Mouse (Mus musculus): ENCODE measurements around the gene Mef2b. TPM values are rescaled to one million over a fixed set of nuclear protein-coding genes. Genes with fewer than 3 reads are reported as not detected.

Mef2b gene
- polyA plus RNA-seq, 1 experiment = 0.85 TPM

DNA sequence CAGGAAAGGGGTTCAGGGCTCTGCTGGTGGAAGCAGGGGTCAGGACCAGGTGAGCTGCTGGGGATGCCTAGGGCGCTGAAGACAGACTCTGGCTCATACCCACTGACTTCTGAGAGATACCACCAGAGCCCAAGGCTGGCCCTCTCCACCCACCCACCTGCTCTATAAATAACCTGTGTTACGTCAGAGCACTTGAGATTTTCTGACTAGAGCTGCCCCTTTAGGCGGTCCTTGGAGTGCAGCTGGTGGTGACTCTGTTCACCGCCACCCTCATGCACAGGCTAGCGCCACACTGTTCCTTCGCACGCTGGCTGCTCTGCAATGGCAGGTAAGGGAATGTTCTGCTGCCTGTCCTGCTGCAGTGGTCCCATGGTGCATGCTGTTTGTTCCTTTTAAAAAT, 34.6 kb downstream of the Mef2b start:
- no peak overlapping the region for H3K4me3 ChIP-seq

DNA sequence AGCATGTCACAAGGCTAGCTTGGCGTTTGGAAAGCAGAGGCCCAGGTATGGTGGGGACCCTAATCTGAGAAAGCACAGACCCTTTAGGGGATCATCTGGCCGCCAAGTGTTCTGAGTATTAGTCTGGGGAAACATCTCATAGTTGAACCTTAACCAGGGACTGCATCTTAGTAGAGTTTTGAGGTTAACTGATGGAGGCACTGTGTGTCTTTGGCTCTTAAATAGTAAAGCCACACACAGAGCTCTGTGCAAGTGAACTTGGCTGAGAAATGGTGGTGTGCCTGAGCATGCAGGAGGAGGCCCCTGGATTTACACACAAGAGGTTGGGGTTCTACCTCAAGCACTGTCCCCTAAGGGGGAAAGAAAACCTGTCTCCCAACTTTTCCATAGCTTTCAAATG, 38.7 kb downstream of the Mef2b start:
- no peaks in the 10 kb centered on the region for H3K27me3 ChIP-seq (ENCODE audit: control insufficient read depth, insufficient read depth, insufficient read length)
- TF ChIP-seq CEBPB (IDR thresholded peaks at IDR 0.05; ENCODE audit: insufficient read depth, poor library complexity, severe bottlenecking) (no peak), MYOD1 (IDR thresholded peaks at IDR 0.05; ENCODE audit: control insufficient read depth in 1 of 3, insufficient read length in 2 of 3, low read depth in 2 of 3) (no peak), E2F4 (IDR thresholded peaks at IDR 0.05; ENCODE audit: insufficient read depth) (no peak), POLR2A (IDR thresholded peaks at IDR 0.05; ENCODE audit: insufficient read length, low read depth) (no peak), TCF12 (IDR thresholded peaks at IDR 0.05; ENCODE audit: insufficient read depth, poor library complexity, severe bottlenecking) (no peak), USF1 (IDR thresholded peaks at IDR 0.05; ENCODE audit: low read depth) (no peak), MYOG (IDR thresholded peaks at IDR 0.05; ENCODE audit: control insufficient read depth in 1 of 3, insufficient read depth in 1 of 3, insufficient read length in 2 of 3, low read depth in 2 of 3) (no peak), TCF3 (IDR thresholded peaks at IDR 0.05; ENCODE audit: insufficient read length, low read depth) (no peak), POLR2AphosphoS2 (IDR thresholded peaks at IDR 0.05; ENCODE audit: insufficient read length, low read depth) (no peak), SRF (IDR thresholded peaks at IDR 0.05; ENCODE audit: control insufficient read depth, insufficient read length, low read depth) (no peak)
- H3ac ChIP-seq (ENCODE audit: control insufficient read depth, insufficient read length) = no peak overlapping the region
- H3K4me2 ChIP-seq (ENCODE audit: low read depth) = no peak overlapping the region
- peaks cover 7% of the 10 kb centered on the region for H3K79me2 ChIP-seq (ENCODE audit: control insufficient read depth, insufficient read depth)
- H3K36me3 ChIP-seq (ENCODE audit: control insufficient read depth, insufficient read depth) = peaks cover 5% of the 10 kb centered on the region
- H3K4me3 ChIP-seq = no peak overlapping the region

More for the DNA sequence above, 34.6 kb downstream of the Mef2b start:
- peak overlapping the region; percentile 9 for H3K4me2 ChIP-seq (ENCODE audit: low read depth)
- TF ChIP-seq CEBPB (IDR thresholded peaks at IDR 0.05; ENCODE audit: insufficient read depth, poor library complexity, severe bottlenecking) = no peak
- no peak for TF ChIP-seq TCF12 (IDR thresholded peaks at IDR 0.05; ENCODE audit: insufficient read depth, poor library complexity, severe bottlenecking)
- no peak for TF ChIP-seq REST (IDR thresholded peaks at IDR 0.05; ENCODE audit: insufficient read depth, insufficient read length)
- TF ChIP-seq MYOD1 (IDR thresholded peaks at IDR 0.05; ENCODE audit: control insufficient read depth in 1 of 3, insufficient read length in 2 of 3, low read depth in 2 of 3) = peak in 1 of 3 experiments; percentile 32
- H3K27me3 ChIP-seq (ENCODE audit: control insufficient read depth, insufficient read depth, insufficient read length) = no peaks in the 10 kb centered on the region
- H3K79me2 ChIP-seq (ENCODE audit: control insufficient read depth, insufficient read depth) = peaks cover 16% of the 10 kb centered on the region
- H3ac ChIP-seq (ENCODE audit: control insufficient read depth, insufficient read length) = no peak overlapping the region
- H3K36me3 ChIP-seq (ENCODE audit: control insufficient read depth, insufficient read depth) = no peaks in the 10 kb centered on the region

DNA sequence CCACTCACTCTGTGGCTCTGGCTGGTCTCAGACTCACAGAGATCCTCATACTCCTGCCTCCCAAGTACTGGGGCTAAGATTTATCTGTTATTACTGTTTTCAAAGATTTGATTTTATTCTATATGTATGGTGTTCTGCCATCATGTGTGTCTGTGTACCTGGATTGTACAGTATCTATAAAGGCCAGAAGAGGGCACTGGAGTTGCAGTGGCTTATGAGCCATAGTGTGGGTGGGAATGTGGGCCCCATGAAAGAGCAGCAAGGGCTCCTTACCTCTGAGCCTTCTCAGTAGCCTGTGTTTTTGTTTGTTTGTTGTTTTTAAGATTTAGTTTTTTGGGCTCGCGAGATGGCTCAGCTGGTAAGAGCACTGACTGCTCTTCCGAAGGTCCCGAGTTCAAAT, 39.6 kb downstream of the Mef2b start:
- Histone ChIP-seq H3K27me3 (ENCODE audit: control insufficient read depth, insufficient read depth, insufficient read length) (no peaks in the 10 kb centered on the region), H3ac (ENCODE audit: control insufficient read depth, insufficient read length) (no peak overlapping the region), H3K79me2 (ENCODE audit: control insufficient read depth, insufficient read depth) (no peaks in the 10 kb centered on the region), H3K4me3 (no peak overlapping the region), H3K36me3 (ENCODE audit: control insufficient read depth, insufficient read depth) (peaks cover 5% of the 10 kb centered on the region), H3K4me2 (ENCODE audit: low read depth) (no peak overlapping the region)
- no peak for TF ChIP-seq MAX (IDR thresholded peaks at IDR 0.05; ENCODE audit: low read depth)
- TF ChIP-seq USF1 (IDR thresholded peaks at IDR 0.05; ENCODE audit: low read depth) = no peak
- no peak for TF ChIP-seq MYOG (IDR thresholded peaks at IDR 0.05; ENCODE audit: control insufficient read depth in 1 of 3, insufficient read depth in 1 of 3, insufficient read length in 2 of 3, low read depth in 2 of 3)
- TF ChIP-seq TCF3 (IDR thresholded peaks at IDR 0.05; ENCODE audit: insufficient read length, low read depth) = no peak
- TF ChIP-seq SRF (IDR thresholded peaks at IDR 0.05; ENCODE audit: control insufficient read depth, insufficient read length, low read depth) = no peak
- no peak for TF ChIP-seq MYOD1 (IDR thresholded peaks at IDR 0.05; ENCODE audit: control insufficient read depth in 1 of 3, insufficient read length in 2 of 3, low read depth in 2 of 3)
- no peak for TF ChIP-seq CEBPB (IDR thresholded peaks at IDR 0.05; ENCODE audit: insufficient read depth, poor library complexity, severe bottlenecking)
- TF ChIP-seq POLR2AphosphoS2 (IDR thresholded peaks at IDR 0.05; ENCODE audit: insufficient read length, low read depth) = no peak
- no peak for TF ChIP-seq POLR2A (IDR thresholded peaks at IDR 0.05; ENCODE audit: insufficient read length, low read depth)
- TF ChIP-seq E2F4 (IDR thresholded peaks at IDR 0.05; ENCODE audit: insufficient read depth) = no peak
- no peak for TF ChIP-seq REST (IDR thresholded peaks at IDR 0.05; ENCODE audit: insufficient read depth, insufficient read length)
- TF ChIP-seq TCF12 (IDR thresholded peaks at IDR 0.05; ENCODE audit: insufficient read depth, poor library complexity, severe bottlenecking) = no peak

DNA sequence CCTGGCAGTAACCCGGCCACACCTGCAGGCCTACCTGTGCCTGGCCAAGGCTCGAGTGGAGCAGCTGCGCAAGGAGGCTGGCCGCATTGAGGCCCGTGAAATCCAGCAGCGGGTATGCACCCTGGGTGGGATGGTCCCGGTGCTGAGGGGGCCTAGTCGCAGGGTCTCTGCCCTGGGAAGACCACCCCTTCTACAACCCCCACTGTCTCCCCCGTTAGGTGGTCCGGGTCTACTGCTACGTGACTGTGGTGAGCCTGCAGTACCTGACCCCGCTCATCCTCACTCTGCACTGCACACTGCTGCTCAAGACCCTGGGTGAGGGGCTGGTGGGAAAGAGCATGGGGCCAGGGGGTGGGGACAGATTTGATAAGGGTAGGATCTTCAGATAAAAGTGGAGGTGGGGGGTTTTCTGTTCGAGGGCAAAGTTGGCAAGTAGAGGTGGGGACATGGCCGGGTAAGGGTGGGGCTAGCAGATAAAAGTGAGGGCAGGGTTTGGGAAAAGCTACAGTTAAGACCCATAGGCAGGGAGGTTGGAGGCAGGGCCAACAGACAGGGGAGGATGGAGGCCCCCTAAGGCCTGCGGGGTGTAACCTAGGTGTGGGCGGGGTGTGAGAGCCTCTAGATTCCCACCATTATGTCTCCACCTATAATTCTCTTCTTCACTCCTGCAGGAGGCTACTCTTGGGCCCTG, 41.8 kb downstream of the Mef2b start:
- Histone ChIP-seq H3K79me2 (ENCODE audit: control insufficient read depth, insufficient read depth) (no peaks in the 10 kb centered on the region), H3K36me3 (ENCODE audit: control insufficient read depth, insufficient read depth) (peaks cover 5% of the 10 kb centered on the region), H3K4me2 (ENCODE audit: low read depth) (no peak overlapping the region), H3K27me3 (ENCODE audit: control insufficient read depth, insufficient read depth, insufficient read length) (no peaks in the 10 kb centered on the region), H3K4me3 (no peak overlapping the region), H3ac (ENCODE audit: control insufficient read depth, insufficient read length) (no peak overlapping the region)
- TF ChIP-seq POLR2AphosphoS2 (IDR thresholded peaks at IDR 0.05; ENCODE audit: insufficient read length, low read depth) = no peak
- no peak for TF ChIP-seq CEBPB (IDR thresholded peaks at IDR 0.05; ENCODE audit: insufficient read depth, poor library complexity, severe bottlenecking)

DNA sequence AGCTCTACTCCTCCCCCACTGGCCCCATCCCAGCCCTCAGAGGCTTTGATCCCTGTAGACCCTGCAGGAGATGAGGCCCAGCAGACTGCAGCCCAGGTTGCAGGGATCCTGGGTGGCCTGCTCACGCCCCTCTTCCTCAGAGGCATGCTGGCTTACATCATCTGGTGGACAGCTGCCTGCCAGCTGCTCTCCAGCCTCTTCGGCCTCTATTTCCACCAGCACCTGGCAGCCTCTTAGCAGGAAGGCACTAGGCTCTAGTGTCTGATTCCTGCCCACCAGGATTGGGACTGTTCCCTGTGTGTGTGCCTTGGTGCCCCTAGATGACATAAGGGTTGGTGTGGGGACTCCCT, 42.4 kb downstream of the Mef2b start:
- Histone ChIP-seq H3K79me2 (ENCODE audit: control insufficient read depth, insufficient read depth) (no peaks in the 10 kb centered on the region), H3ac (ENCODE audit: control insufficient read depth, insufficient read length) (no peak overlapping the region), H3K36me3 (ENCODE audit: control insufficient read depth, insufficient read depth) (peaks cover 5% of the 10 kb centered on the region), H3K27me3 (ENCODE audit: control insufficient read depth, insufficient read depth, insufficient read length) (no peaks in the 10 kb centered on the region), H3K4me2 (ENCODE audit: low read depth) (no peak overlapping the region), H3K4me3 (no peak overlapping the region)
- peak; percentile 33 for TF ChIP-seq TCF12 (IDR thresholded peaks at IDR 0.05; ENCODE audit: insufficient read depth, poor library complexity, severe bottlenecking)
- TF ChIP-seq MYOG (IDR thresholded peaks at IDR 0.05; ENCODE audit: control insufficient read depth in 1 of 3, insufficient read depth in 1 of 3, insufficient read length in 2 of 3, low read depth in 2 of 3) = peak; percentile 55 to 98 (median 95)
- no peak for TF ChIP-seq CEBPB (IDR thresholded peaks at IDR 0.05; ENCODE audit: insufficient read depth, poor library complexity, severe bottlenecking)
- peak in 2 of 3 experiments; percentile 94 to 97 for TF ChIP-seq MYOD1 (IDR thresholded peaks at IDR 0.05; ENCODE audit: control insufficient read depth in 1 of 3, insufficient read length in 2 of 3, low read depth in 2 of 3)
- peak; percentile 90 for TF ChIP-seq TCF3 (IDR thresholded peaks at IDR 0.05; ENCODE audit: insufficient read length, low read depth)

Data from myocyte (in vitro differentiated cells).